Mouse (Mus musculus): Measurements from ENCODE around the gene Slc38a7. TPM values are rescaled to one million over a fixed set of nuclear protein-coding genes. Genes with fewer than 3 reads are reported as not detected.

Slc38a7 gene
- polyA plus RNA-seq, 1 experiment from 2014 or later, result 13.8 TPM

- no peaks in the 10 kb centered on the region for H3K36me3 ChIP-seq (ENCODE audit: control insufficient read depth, insufficient read depth, low read length)
- no peak overlapping the region for H3K9ac ChIP-seq (ENCODE audit: low read depth, low read length)
- WGBS, result 55% methylated on average over 3 of the region's 3 CpGs
- no peak overlapping the region for H3K4me3 ChIP-seq (ENCODE audit: low read depth, low read length)
- no peak for DNase-seq (ENCODE audit: low spot score)
- no peak overlapping the region for H3K4me2 ChIP-seq
- H3K27me3 ChIP-seq (replicated peaks; ENCODE audit: control insufficient read depth, insufficient read depth, low read length), result no peaks in the 10 kb centered on the region
- no peak overlapping the region for H3K27ac ChIP-seq (ENCODE audit: low read depth, low read length)
- H3K4me1 ChIP-seq (replicated peaks; ENCODE audit: control insufficient read depth, insufficient read depth, low read length), result no peaks in the 10 kb centered on the region
- ATAC-seq (replicated peaks; ENCODE audit: low FRiP score), result no peak
- no peaks in the 10 kb centered on the region for H3K9me3 ChIP-seq (ENCODE audit: control insufficient read depth, low read length)
Observed at GRCm38 (mm10) chr8:95822699-95823098, 30.6 kb downstream of the Slc38a7 start.

GRCm38 (mm10) chr8:95822096-95822495, 31.2 kb downstream of the Slc38a7 start:
- no peak overlapping the region for H3K9ac ChIP-seq (ENCODE audit: low read depth, low read length)
- ATAC-seq (replicated peaks; ENCODE audit: low FRiP score), result no peak
- 86% methylated on average over 5 of the region's 5 CpGs for WGBS
- no peak overlapping the region for H3K4me2 ChIP-seq
- no peak for DNase-seq (ENCODE audit: low spot score)
- H3K27me3 ChIP-seq (replicated peaks; ENCODE audit: control insufficient read depth, insufficient read depth, low read length), result no peaks in the 10 kb centered on the region
- no peaks in the 10 kb centered on the region for H3K9me3 ChIP-seq (ENCODE audit: control insufficient read depth, low read length)
- H3K4me1 ChIP-seq (replicated peaks; ENCODE audit: control insufficient read depth, insufficient read depth, low read length), result no peaks in the 10 kb centered on the region
- no peak overlapping the region for H3K27ac ChIP-seq (ENCODE audit: low read depth, low read length)
- no peak overlapping the region for H3K4me3 ChIP-seq (ENCODE audit: low read depth, low read length)
- H3K36me3 ChIP-seq (ENCODE audit: control insufficient read depth, insufficient read depth, low read length), result no peaks in the 10 kb centered on the region

DNA sequence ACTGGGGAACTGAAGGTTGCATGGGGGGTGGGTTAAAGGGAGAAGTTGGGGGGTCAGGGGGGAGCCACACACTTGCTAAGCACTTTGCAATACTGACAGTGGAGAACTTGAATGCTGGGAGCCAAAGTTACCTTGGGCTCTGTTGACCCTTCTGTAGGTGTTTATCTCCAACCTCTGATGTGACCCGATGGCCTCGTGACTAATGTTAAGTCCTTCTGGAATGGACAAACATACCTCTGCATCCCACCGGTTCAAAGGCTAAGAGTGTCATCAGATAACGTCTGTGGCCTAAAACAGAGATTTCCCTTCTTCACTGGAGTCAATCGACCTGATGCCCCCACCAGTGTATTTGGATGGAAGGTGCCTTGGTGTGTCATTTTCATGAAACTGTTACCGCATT, 32.1 kb downstream of the Slc38a7 start:
- no peaks in the 10 kb centered on the region for H3K4me1 ChIP-seq (replicated peaks; ENCODE audit: control insufficient read depth, insufficient read depth, low read length)
- 70% methylated on average over 6 of the region's 6 CpGs for WGBS
- no peaks in the 10 kb centered on the region for H3K27me3 ChIP-seq (replicated peaks; ENCODE audit: control insufficient read depth, insufficient read depth, low read length)
- H3K4me2 ChIP-seq, result no peak overlapping the region
- H3K9me3 ChIP-seq (ENCODE audit: control insufficient read depth, low read length), result no peaks in the 10 kb centered on the region
- no peak overlapping the region for H3K9ac ChIP-seq (ENCODE audit: low read depth, low read length)
- H3K27ac ChIP-seq (ENCODE audit: low read depth, low read length), result no peak overlapping the region
- no peak overlapping the region for H3K4me3 ChIP-seq (ENCODE audit: low read depth, low read length)
- DNase-seq (ENCODE audit: low spot score) (no peak), ATAC-seq (replicated peaks; ENCODE audit: low FRiP score) (peak; percentile 59)
- no peaks in the 10 kb centered on the region for H3K36me3 ChIP-seq (ENCODE audit: control insufficient read depth, insufficient read depth, low read length)

GRCm38 (mm10) chr8:95818211-95818610, 35.1 kb downstream of the Slc38a7 start:
- WGBS, result 48% methylated on average over 1 of the region's 1 CpGs
- DNase-seq (ENCODE audit: low spot score), result no peak
- H3K4me2 ChIP-seq, result no peak overlapping the region
- no peaks in the 10 kb centered on the region for H3K4me1 ChIP-seq (replicated peaks; ENCODE audit: control insufficient read depth, insufficient read depth, low read length)
- H3K27ac ChIP-seq (ENCODE audit: low read depth, low read length), result no peak overlapping the region
- no peaks in the 10 kb centered on the region for H3K27me3 ChIP-seq (replicated peaks; ENCODE audit: control insufficient read depth, insufficient read depth, low read length)
- H3K9ac ChIP-seq (ENCODE audit: low read depth, low read length), result no peak overlapping the region
- no peaks in the 10 kb centered on the region for H3K36me3 ChIP-seq (ENCODE audit: control insufficient read depth, insufficient read depth, low read length)
- no peak overlapping the region for H3K4me3 ChIP-seq (ENCODE audit: low read depth, low read length)
- no peak for ATAC-seq (replicated peaks; ENCODE audit: low FRiP score)
- H3K9me3 ChIP-seq (ENCODE audit: control insufficient read depth, low read length), result no peaks in the 10 kb centered on the region

DNA sequence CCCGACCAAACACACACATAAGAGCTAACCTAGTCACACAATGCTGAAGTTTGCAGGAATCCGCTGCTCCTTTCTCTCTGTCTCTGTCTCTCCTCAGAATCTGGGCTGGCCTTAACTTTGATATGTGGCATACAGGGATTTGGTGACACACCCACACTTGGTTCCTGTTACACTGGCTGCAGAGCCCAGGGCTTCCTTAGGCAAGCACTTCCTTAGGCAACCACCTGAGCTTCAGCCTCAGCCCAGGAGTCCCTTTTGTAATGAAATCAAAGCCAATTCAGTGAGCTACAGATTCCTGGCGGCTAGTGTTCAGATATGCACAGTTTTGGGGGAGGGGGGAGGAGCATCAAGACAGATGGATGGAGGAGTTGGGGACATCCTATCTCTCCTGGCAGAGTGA, 35.7 kb downstream of the Slc38a7 start:
- H3K36me3 ChIP-seq (ENCODE audit: control insufficient read depth, insufficient read depth, low read length), result no peaks in the 10 kb centered on the region
- 55% methylated on average over 3 of the region's 3 CpGs for WGBS
- no peak overlapping the region for H3K4me3 ChIP-seq (ENCODE audit: low read depth, low read length)
- no peak overlapping the region for H3K27ac ChIP-seq (ENCODE audit: low read depth, low read length)
- DNase-seq (ENCODE audit: low spot score), result no peak
- H3K9ac ChIP-seq (ENCODE audit: low read depth, low read length), result no peak overlapping the region
- H3K4me2 ChIP-seq, result no peak overlapping the region
- no peaks in the 10 kb centered on the region for H3K4me1 ChIP-seq (replicated peaks; ENCODE audit: control insufficient read depth, insufficient read depth, low read length)
- no peak for ATAC-seq (replicated peaks; ENCODE audit: low FRiP score)
- H3K9me3 ChIP-seq (ENCODE audit: control insufficient read depth, low read length), result no peaks in the 10 kb centered on the region
- no peaks in the 10 kb centered on the region for H3K27me3 ChIP-seq (replicated peaks; ENCODE audit: control insufficient read depth, insufficient read depth, low read length)

DNA sequence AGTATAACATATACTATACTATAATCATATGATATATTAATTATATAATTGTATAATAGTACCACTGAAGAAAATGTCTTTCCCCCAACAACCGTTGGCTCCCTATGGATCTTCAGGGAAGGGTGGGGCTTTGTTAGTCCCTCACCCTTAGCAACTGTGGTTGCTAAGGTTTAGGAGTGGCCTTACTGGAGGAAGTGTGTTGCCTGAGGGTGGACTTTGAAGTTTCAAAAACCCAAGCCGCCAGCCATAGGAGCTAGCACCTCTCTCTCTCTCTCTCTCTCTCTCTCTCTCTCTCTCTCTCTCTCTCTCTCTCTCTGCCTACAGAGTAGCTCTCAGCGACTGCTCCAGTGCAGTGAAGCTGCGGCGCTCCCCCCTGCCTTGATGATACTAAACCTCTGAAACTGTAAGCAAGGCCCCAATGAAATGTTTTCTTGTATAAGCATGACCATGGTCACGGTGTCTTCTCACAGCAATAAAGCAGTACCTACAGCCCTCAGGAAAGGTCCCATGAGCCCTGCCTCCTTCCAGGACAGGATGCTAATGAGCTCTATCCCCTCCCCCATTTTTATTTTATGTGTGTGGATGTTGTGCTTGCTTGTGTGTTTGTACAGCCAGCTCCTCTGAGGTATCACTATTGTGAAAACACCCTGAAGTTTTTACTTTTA, 37.2 kb downstream of the Slc38a7 start:
- DNase-seq (ENCODE audit: low spot score), result no peak

GRCm38 (mm10) chr8:95810184-95810591, 43.2 kb downstream of the Slc38a7 start:
- Histone ChIP-seq H3K27ac (ENCODE audit: low read depth, low read length) (no peak overlapping the region), H3K4me2 (no peak overlapping the region)

More for the DNA sequence above, 37.2 kb downstream of the Slc38a7 start:
- 59% methylated on average over 6 of the region's 6 CpGs for WGBS
- Histone ChIP-seq H3K27ac (ENCODE audit: low read depth, low read length) (no peak overlapping the region), H3K36me3 (ENCODE audit: control insufficient read depth, insufficient read depth, low read length) (no peaks in the 10 kb centered on the region), H3K4me1 (replicated peaks; ENCODE audit: control insufficient read depth, insufficient read depth, low read length) (no peaks in the 10 kb centered on the region), H3K4me2 (no peak overlapping the region), H3K9ac (ENCODE audit: low read depth, low read length) (no peak overlapping the region), H3K4me3 (ENCODE audit: low read depth, low read length) (no peak overlapping the region), H3K27me3 (replicated peaks; ENCODE audit: control insufficient read depth, insufficient read depth, low read length) (no peaks in the 10 kb centered on the region), H3K9me3 (ENCODE audit: control insufficient read depth, low read length) (no peaks in the 10 kb centered on the region)
- ATAC-seq (replicated peaks; ENCODE audit: low FRiP score), result no peak

GRCm38 (mm10) chr8:95809116-95809515, 44.2 kb downstream of the Slc38a7 start:
- peaks cover 4% of the 10 kb centered on the region; the same call in 1 of the 2 replicates for H3K36me3 ChIP-seq (ENCODE audit: control insufficient read depth, insufficient read depth, low read length)
- peaks cover 15% of the 10 kb centered on the region for H3K4me1 ChIP-seq (replicated peaks; ENCODE audit: control insufficient read depth, insufficient read depth, low read length)
- H3K27me3 ChIP-seq (replicated peaks; ENCODE audit: control insufficient read depth, insufficient read depth, low read length), result no peaks in the 10 kb centered on the region
- no peak overlapping the region for H3K4me2 ChIP-seq
- no peak overlapping the region for H3K27ac ChIP-seq (ENCODE audit: low read depth, low read length)
- no peaks in the 10 kb centered on the region for H3K9me3 ChIP-seq (ENCODE audit: control insufficient read depth, low read length)
- no peak overlapping the region for H3K9ac ChIP-seq (ENCODE audit: low read depth, low read length)
- ATAC-seq (replicated peaks; ENCODE audit: low FRiP score), result no peak
- DNase-seq (ENCODE audit: low spot score), result no peak
- 78% methylated on average over 5 of the region's 5 CpGs for WGBS
- H3K4me3 ChIP-seq (ENCODE audit: low read depth, low read length), result no peak overlapping the region

More at GRCm38 (mm10) chr8:95810184-95810591, 43.2 kb downstream of the Slc38a7 start:
- 0 out of 2 replicates have a peak, but pooled peaks cover 4% of the 10 kb centered on the region for H3K36me3 ChIP-seq (ENCODE audit: control insufficient read depth, insufficient read depth, low read length)
- H3K4me3 ChIP-seq (ENCODE audit: low read depth, low read length), result no peak overlapping the region
- no peaks in the 10 kb centered on the region for H3K27me3 ChIP-seq (replicated peaks; ENCODE audit: control insufficient read depth, insufficient read depth, low read length)
- WGBS, result 44% methylated on average over 3 of the region's 3 CpGs
- peaks cover 6% of the 10 kb centered on the region for H3K4me1 ChIP-seq (replicated peaks; ENCODE audit: control insufficient read depth, insufficient read depth, low read length)
- no peak for DNase-seq (ENCODE audit: low spot score)
- ATAC-seq (replicated peaks; ENCODE audit: low FRiP score), result no peak
- no peaks in the 10 kb centered on the region for H3K9me3 ChIP-seq (ENCODE audit: control insufficient read depth, low read length)
- no peak overlapping the region for H3K9ac ChIP-seq (ENCODE audit: low read depth, low read length)

DNA sequence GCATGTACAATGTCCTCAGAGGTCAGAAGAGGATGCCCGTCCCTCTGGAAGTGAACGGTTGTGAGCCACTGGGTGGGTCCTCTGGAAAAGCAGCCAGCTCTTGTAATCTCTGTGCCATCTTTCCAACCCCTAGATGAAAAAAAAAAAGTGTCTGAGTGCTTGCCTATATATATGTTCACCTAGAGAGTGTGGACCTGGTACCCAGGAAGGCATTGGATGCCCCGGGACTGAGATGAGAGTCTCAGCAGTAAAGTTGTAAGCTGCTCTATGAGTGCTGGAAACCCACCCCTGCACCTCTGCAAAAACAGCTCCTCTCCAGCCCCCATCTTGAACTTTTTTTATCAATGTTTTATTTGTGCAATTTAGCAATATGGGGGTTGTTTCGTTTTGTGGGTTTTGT, 44.7 kb downstream of the Slc38a7 start:
- H3K36me3 ChIP-seq (ENCODE audit: control insufficient read depth, insufficient read depth, low read length), result peaks cover 4% of the 10 kb centered on the region; the same call in 1 of the 2 replicates
- 84% methylated on average over 4 of the region's 4 CpGs for WGBS
- no peak overlapping the region for H3K4me3 ChIP-seq (ENCODE audit: low read depth, low read length)
- DNase-seq (ENCODE audit: low spot score) (no peak), ATAC-seq (replicated peaks; ENCODE audit: low FRiP score) (no peak)
- peaks cover 20% of the 10 kb centered on the region for H3K4me1 ChIP-seq (replicated peaks; ENCODE audit: control insufficient read depth, insufficient read depth, low read length)
- peak overlapping the region; percentile 78; the same call in 1 of the 2 replicates for H3K4me2 ChIP-seq
- no peak overlapping the region for H3K9ac ChIP-seq (ENCODE audit: low read depth, low read length)
- no peaks in the 10 kb centered on the region for H3K9me3 ChIP-seq (ENCODE audit: control insufficient read depth, low read length)
- no peaks in the 10 kb centered on the region for H3K27me3 ChIP-seq (replicated peaks; ENCODE audit: control insufficient read depth, insufficient read depth, low read length)
- H3K27ac ChIP-seq (ENCODE audit: low read depth, low read length), result no peak overlapping the region
